Mouse (Mus musculus) ES-Bruce4 (cell line): ENCODE data around the gene Prss22. TPM values are rescaled to one million over a fixed set of nuclear protein-coding genes. Genes with fewer than 3 reads are reported as not detected.
A peak's percentile ranks its signal among the peaks of the same experiment; 100 is the strongest.

Experiments
- H3K27ac ChIP-seq: 2 replicates; pipeline ENCODE4 v1.5.1; 2012; ENCODE audit warnings: low read length, inconsistent platforms; ENCODE audit not compliant: insufficient read depth
- H3K27me3 ChIP-seq: 2 replicates; pipeline ENCODE4 v1.6.1; 2012; ENCODE audit warnings: mild to moderate bottlenecking, low read length, inconsistent platforms; ENCODE audit not compliant: control insufficient read depth, poor library complexity, insufficient read depth, severe bottlenecking
- H3K36me3 ChIP-seq: 2 replicates; pipeline ENCODE4 v1.6.1; 2012; ENCODE audit warnings: inconsistent platforms, mild to moderate bottlenecking, low read length, moderate library complexity; ENCODE audit not compliant: control insufficient read depth, poor library complexity, insufficient read depth, severe bottlenecking
- H3K4me1 ChIP-seq: one replicate; pipeline ENCODE4 v1.8.1; 2011; ENCODE audit warnings: low read length; ENCODE audit not compliant: control insufficient read depth, insufficient read depth
- H3K4me3 ChIP-seq: 2 replicates; pipeline ENCODE4 v1.5.1; 2011; ENCODE audit warnings: low read depth, mild to moderate bottlenecking, low read length
- H3K9ac ChIP-seq: 2 replicates; pipeline ENCODE4 v1.6.1; 2012; ENCODE audit warnings: low read depth, mild to moderate bottlenecking, inconsistent platforms; ENCODE audit not compliant: poor library complexity, severe bottlenecking
- H3K9me3 ChIP-seq: replicated peaks from 2 replicates; pipeline ENCODE4 v1.6.1; 2012; ENCODE audit warnings: mild to moderate bottlenecking, low read length, inconsistent platforms; ENCODE audit not compliant: control insufficient read depth, poor library complexity, insufficient read depth, severe bottlenecking
- CTCF ChIP-seq: IDR thresholded peaks from one replicate; pipeline ENCODE4 v1.8.1; 2011; ENCODE audit warnings: low read depth, low read length
- EP300 ChIP-seq: IDR thresholded peaks from 2 replicates; pipeline ENCODE4 v1.6.1; 2011; ENCODE audit warnings: low read depth, low read length; ENCODE audit not compliant: insufficient read depth
- POLR2A ChIP-seq: IDR thresholded peaks from one replicate; pipeline ENCODE4 v1.8.1; 2011; ENCODE audit warnings: low read length; ENCODE audit not compliant: insufficient read depth
- polyA plus RNA-seq: library from polyadenylated mRNA; stranded (reverse); fragments of >200 nt; gene quantifications from 2 replicates; pipeline ENCODE4 v1.2.4, GENCODE M21; 2011; ENCODE audit warnings: low read depth; ENCODE audit not compliant: missing spikeins, insufficient read depth, insufficient read length

Gene Prss22
- polyA plus RNA-seq: 0.45 TPM in 1 of 2 replicates, not detected in the other

DNA sequence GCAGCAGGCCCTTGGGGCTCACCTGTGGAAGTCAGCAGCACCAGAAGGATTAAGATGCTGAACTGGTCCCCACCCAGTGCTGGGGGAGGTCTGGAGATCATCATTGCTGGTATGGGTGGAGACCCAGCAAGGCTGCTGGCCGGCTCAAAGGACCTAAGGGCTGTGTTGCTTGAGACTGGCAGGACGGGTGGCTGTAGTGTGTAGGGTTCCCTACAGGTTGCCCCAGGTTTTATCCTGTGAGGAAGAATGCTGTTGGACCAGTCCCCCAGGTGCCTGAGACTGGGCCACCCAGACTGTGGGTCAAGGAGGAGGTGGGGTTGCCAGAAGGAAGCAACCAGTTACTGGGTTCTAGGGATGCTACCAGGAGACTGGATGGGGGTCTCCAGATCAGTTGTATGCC lies at the start of gene Prss22:
TSS of gene Prss22 (minus strand) at position 200 of the 400 bp plus-strand sequence.
- H3K4me3 ChIP-seq: no peak within 1 kb of the TSS
- no peak within 1 kb of the TSS for H3K9ac ChIP-seq
- H3K9me3 ChIP-seq: no peaks in the 10 kb centered on the region
- TF ChIP-seq POLR2A: no peak
- no peak for TF ChIP-seq CTCF
- TF ChIP-seq EP300: no peak
- H3K27ac ChIP-seq: no peak within 1 kb of the TSS
- H3K4me1 ChIP-seq: peaks cover 4% of the 10 kb centered on the region
- H3K36me3 ChIP-seq: no peaks in the 10 kb centered on the region
- no peaks in the 10 kb centered on the region for H3K27me3 ChIP-seq

GRCm38 (mm10) chr17:24046026-24046425 lies 48.1 kb upstream of the Prss22 start:
- H3K9ac ChIP-seq: no peak overlapping the region
- peaks cover 3% of the 10 kb centered on the region; the same call in 1 of the 2 replicates for H3K36me3 ChIP-seq
- no peak overlapping the region for H3K4me3 ChIP-seq
- H3K4me1 ChIP-seq: peaks cover 3% of the 10 kb centered on the region
- H3K27me3 ChIP-seq: no peaks in the 10 kb centered on the region
- 0 out of 2 replicates have a peak, but pooled peaks have one; percentile 74 for TF ChIP-seq EP300
- TF ChIP-seq CTCF: no peak
- H3K9me3 ChIP-seq: no peaks in the 10 kb centered on the region
- H3K27ac ChIP-seq: no peak overlapping the region

GRCm38 (mm10) chr17:24045608-24046007 lies 47.7 kb upstream of the Prss22 start:
- peaks cover 3% of the 10 kb centered on the region for H3K4me1 ChIP-seq
- no peaks in the 10 kb centered on the region for H3K9me3 ChIP-seq
- H3K4me3 ChIP-seq: no peak overlapping the region
- TF ChIP-seq POLR2A: no peak
- TF ChIP-seq CTCF: no peak
- TF ChIP-seq EP300: no peak
- no peak overlapping the region for H3K9ac ChIP-seq
- H3K27me3 ChIP-seq: no peaks in the 10 kb centered on the region
- no peak overlapping the region for H3K27ac ChIP-seq
- 0 out of 2 replicates have a peak, but pooled peaks cover 3% of the 10 kb centered on the region for H3K36me3 ChIP-seq

DNA sequence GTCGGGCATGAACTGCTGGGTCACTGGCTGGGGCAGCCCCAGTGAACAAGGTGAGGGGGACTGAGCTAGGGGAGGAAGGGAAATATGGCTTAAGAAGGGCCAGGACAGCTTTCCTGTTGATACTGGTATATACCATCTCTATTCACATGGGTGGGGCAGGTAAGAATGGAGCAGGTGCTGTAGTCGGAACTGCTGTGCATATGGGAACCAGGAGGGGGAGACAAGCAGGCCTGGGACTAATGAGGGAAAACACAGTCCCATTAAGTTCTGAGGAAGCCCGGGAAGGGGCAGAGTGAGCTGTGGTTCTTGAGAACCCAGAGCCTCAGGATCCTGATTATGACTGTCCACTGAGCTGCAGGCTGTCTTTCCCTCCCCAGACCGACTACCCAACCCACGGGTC lies 46.6 kb upstream of the Prss22 start:
- H3K27me3 ChIP-seq: no peaks in the 10 kb centered on the region
- H3K4me3 ChIP-seq: no peak overlapping the region
- H3K9ac ChIP-seq: no peak overlapping the region
- no peak overlapping the region for H3K27ac ChIP-seq
- peaks cover 3% of the 10 kb centered on the region for H3K4me1 ChIP-seq
- no peak for TF ChIP-seq POLR2A
- TF ChIP-seq CTCF: peak; percentile 48
- 0 out of 2 replicates have a peak, but pooled peaks have one; percentile 12 for TF ChIP-seq EP300
- no peaks in the 10 kb centered on the region for H3K9me3 ChIP-seq
- H3K36me3 ChIP-seq: no peaks in the 10 kb centered on the region

DNA sequence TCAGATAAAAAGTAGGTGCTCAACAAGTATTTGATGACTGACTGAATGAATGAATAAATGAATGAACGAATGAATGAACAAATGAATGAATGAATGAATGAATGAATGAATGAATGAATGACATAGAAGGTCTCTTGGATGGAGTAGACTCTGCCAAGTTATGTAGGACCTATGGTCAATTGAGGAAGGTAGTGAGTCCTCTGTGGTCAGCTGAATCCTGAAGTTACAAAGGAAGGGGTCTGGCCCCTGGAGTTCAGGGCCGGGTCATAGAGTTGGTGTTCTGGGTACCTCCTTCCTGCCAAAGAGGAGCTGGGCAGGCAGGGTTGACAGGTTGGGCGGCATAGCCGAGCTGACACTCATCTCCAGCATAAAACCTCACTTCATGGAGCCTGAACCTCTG lies 39.9 kb upstream of the Prss22 start, which contains the start of gene Prss27:
TSS of gene Prss27 (plus strand) at position 301 of the 400 bp plus-strand sequence.
- no peak for TF ChIP-seq CTCF
- no peak for TF ChIP-seq EP300
- no peak for TF ChIP-seq POLR2A
- Histone ChIP-seq H3K27ac (no peak within 1 kb of the TSS), H3K9ac (no peak within 1 kb of the TSS), H3K27me3 (no peaks in the 10 kb centered on the region), H3K4me1 (no peaks in the 10 kb centered on the region), H3K4me3 (no peak within 1 kb of the TSS), H3K36me3 (no peaks in the 10 kb centered on the region), H3K9me3 (no peaks in the 10 kb centered on the region)

GRCm38 (mm10) chr17:24037360-24037759 lies 39.5 kb upstream of the Prss22 start:
- no peaks in the 10 kb centered on the region for H3K27me3 ChIP-seq
- TF ChIP-seq EP300: peak; percentile 32; the same call in 1 of the 2 replicates
- TF ChIP-seq CTCF: no peak
- peaks cover 2% of the 10 kb centered on the region for H3K4me1 ChIP-seq
- H3K27ac ChIP-seq: no peak overlapping the region
- no peaks in the 10 kb centered on the region for H3K9me3 ChIP-seq
- H3K4me3 ChIP-seq: no peak overlapping the region
- H3K36me3 ChIP-seq: no peaks in the 10 kb centered on the region
- no peak overlapping the region for H3K9ac ChIP-seq
